Mouse (Mus musculus) heart, adult 8-10 months (tissue): ENCODE results near the gene Scrg1. TPM values are rescaled to one million over a fixed set of nuclear protein-coding genes. Genes with fewer than 3 reads are reported as not detected.
"Not testable (repeated sequence)": the region's sequence is repeated elsewhere in the genome, so short reads cannot be mapped to it uniquely, and the experiment has no call there.

ENCODE experiments used
- DNase-seq: peaks from one replicate; pipeline ENCODE4 v3.0.0; 2022; ENCODE audit warnings: low spot score
- total RNA-seq, 4 experiments: library from RNA; stranded (reverse); gene quantifications; 2 replicates each; pipeline ENCODE4 v1.2.4; 2022

The Scrg1 gene
- total RNA-seq, 4 experiments from 2014 or later, result not detected

GRCm38 (mm10) chr8:57453361-57453760 is 2.4 kb upstream of the Scrg1 start:
- no peak for DNase-seq

DNA sequence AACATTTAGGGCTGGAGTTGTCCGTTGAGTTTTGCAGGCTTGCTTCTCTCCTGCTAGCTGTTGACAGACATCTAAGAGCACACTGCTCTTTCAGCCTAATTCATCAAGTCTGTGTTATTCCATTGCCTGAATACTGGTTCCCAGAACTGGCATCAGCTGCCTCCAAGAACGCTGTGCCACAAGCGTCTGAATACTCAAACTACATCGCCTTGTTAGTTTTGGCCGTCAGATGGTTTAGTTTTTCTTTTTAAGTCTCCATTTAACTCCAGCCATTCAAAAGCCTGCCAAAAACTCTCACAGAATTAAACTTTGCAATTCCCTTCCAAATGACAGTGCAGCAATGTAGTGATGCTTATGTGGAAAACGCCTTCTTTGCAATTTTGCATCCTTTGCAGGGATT is 1.4 kb downstream of the Scrg1 start:
- no peak for DNase-seq

DNA sequence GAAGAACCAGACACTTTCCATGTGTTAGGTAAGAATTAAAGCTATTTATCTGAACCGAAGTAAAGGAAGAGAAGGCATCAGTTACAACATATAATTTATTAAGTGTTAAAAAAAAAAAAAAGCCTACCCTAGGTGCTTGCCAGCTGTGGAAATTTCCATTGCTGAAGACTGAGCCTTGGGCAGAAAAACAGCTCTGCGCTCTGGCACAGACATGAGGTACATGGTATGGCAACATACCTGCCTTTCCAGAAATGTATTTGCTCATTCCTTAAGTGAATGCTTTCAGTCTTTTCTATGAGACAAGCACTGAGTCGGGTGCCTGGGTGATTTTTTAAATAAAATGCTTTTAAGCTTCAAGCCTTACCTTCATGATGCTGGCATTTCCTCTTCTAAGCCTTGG is 2.2 kb downstream of the Scrg1 start:
- no peak for DNase-seq

GRCm38 (mm10) chr8:57462839-57463238 is 7.1 kb downstream of the Scrg1 start:
- no peak for DNase-seq

DNA sequence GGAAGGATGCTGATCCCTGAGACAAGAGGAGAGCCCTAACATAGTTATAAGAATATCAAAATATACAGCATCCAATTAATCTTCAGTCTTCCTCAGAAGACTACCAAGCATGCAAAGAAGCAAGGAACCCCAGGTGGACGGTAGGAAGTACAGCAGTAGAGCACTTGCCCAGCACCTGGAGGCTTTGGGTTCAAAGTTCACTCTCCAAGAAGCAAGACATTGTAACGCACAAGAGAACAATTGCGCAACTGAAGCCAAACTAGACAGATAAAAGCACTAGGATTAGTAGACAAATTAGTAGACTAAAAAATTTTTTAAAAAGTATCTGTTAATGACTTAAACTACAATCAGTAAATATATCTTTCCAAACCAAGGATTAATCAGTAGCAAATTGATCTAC is 8.0 kb downstream of the Scrg1 start:
- no peak for DNase-seq

DNA sequence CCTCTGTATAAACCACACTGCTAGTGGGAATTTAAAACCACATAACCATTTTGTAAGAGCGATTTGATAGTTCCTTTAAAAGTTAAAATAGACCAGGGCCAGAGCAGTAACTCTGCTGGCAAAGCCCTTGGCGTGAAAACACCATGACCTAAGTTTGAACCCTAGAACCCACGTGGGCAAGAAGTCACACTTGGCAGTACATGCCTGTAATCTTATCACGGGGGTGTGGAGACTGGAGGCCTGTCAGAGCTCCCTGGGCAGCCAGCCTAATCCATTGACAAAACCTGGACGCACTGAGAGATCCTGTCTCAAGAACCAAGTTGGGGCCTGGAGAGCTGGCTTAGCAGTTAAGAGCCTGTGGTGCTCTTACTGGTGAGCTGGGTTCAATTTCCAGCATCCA is 12.9 kb downstream of the Scrg1 start:
- peak; percentile 88 for DNase-seq

DNA sequence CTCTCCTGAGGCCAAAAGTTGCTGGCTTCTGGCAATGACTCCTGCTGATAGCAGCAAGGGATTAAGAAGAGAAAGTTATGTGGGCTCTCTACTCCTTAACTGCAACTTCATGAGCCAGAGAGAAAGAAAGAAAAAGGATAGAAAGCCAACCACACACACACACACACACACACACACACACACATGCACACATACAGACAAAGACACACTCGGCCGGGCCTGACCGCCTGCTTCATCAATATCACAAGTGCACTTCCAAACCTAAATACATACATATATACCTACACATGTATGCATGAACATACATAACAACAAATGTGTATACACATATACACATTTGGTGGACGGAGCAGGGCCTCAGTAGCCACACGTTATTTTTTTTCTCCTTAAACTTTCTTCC is 15.1 kb downstream of the Scrg1 start:
- DNase-seq, result no peak

DNA sequence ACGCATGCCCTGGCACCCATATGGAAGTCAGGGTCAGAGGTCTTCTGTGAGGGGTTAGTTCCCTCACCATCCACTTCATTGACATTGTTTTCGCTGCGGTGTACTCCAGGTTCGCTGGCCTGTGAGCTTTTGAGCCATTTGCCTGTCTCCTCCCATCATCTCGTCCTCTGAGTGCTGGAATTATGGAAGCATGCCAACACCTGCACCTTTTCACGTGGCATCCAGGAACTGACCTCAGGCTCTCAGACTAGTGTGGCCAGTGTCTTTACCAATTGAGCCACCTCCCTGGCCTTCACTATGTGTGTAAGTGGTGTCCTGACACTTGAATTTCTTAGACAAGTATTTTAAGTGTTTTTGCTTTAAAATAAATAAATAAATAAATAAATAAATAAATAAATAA is 18.0 kb downstream of the Scrg1 start:
- no peak for DNase-seq

DNA sequence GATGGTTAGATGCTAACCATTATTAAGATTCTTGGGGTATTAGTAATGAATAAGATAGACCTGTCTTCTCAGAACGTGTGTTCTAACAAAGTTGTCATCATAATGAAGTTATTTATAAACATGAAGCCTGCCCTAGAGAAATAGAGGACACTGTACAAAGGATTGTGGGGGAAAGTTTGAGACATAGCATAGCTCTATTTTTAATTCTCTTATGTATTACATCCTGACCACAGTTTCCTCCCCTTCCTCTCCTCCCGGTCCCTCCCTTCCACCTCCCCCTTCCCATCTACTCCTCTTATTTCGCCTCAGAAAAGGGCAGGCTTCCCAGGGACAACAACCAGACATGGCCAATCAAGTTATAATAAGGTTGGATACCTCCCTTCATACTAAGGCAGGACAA is 22.7 kb downstream of the Scrg1 start:
- no peak for DNase-seq

GRCm38 (mm10) chr8:57479700-57480099 is 24.0 kb downstream of the Scrg1 start:
- no peak for DNase-seq

DNA sequence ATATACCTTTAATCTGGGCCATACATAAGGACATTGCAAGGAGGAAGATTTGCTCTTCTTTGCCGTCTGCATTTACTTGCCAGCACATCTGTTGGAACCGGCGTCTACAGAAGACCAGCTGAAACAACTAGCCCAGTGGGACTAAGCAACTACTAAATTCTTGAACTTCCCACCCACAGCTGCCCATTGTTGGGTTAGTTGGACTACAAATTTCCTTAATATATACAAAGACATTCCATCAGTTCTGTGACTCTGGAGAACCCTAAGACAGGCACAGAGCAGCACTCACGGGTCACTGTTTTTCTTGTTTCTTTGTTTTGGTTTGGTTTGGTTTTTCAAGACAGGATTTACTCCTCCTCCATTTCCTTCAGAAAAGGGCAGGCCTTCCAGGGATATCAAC is 24.9 kb downstream of the Scrg1 start:
- no peak for DNase-seq

GRCm38 (mm10) chr8:57486491-57487440 is 31.0 kb downstream of the Scrg1 start:
- DNase-seq, result peak; percentile 31

- DNase-seq, result peak; percentile 99
Observed at GRCm38 (mm10) chr8:57487441-57488155, 31.9 kb downstream of the Scrg1 start, which contains the start of gene Sap30. Sap30 (minus strand) TSS chr8:57487860.

- DNase-seq, result peak; percentile 57
Observed at GRCm38 (mm10) chr8:57488312-57488765, 32.6 kb downstream of the Scrg1 start.

DNA sequence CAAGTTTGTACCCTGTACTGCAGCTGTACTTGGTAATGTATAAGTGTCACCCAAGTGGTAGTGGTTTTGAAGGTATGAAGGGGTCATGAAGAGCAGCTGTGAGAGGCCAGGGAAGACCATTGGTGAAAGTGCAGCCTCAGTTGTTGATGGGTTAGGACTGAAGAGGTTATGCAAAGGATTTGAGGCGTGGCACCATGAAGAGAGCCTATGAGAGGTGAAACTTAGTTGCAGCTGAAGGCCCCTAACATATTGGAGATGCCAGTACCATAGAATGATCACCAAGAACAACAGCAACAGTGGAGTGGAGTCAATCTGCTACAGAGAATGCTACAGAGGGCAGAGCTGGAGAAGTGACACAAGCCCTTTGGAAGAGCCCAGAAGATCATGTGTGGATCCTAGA is 33.6 kb downstream of the Scrg1 start:
- no peak for DNase-seq

- no peak for DNase-seq
Observed at GRCm38 (mm10) chr8:57489896-57490295, 34.2 kb downstream of the Scrg1 start.

- DNase-seq, result no peak
Observed at GRCm38 (mm10) chr8:57491873-57492272, 36.1 kb downstream of the Scrg1 start.

GRCm38 (mm10) chr8:57498494-57498846 is 42.7 kb downstream of the Scrg1 start:
- no peak for DNase-seq

DNA sequence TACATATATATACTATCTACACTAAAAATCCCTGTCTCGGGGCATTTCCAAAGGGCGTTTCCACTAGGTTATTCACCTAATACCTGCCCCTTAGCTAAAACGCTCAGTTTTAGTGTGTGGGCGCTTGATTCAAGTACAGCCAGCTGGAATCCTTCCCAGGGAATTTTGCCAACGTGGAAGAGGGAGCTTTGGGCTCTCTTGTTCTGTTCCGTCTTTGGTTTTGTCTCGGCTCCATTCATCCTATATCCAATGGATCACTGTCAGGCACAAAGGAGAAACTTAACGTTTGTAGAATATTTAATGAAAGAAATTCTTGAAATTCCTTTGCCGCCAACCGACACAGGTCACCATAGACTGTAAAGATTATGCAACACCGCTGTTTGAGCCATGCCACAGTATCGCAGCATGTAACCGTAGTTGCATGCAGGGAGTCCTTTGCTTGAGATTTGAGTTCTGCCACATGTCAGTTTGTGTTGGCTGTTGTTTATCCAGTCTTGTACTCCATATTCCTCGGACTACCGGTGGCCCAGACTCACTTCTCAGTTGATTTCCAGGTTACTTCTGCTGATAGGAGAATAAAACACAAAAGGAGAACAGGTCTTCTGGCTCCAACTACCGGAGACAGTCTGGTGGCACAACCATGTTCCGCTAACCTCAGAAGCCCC is 43.3 kb downstream of the Scrg1 start:
- peak; percentile 51 for DNase-seq

- DNase-seq, result no peak
Observed at GRCm38 (mm10) chr8:57503641-57504040, 47.9 kb downstream of the Scrg1 start.

- not testable (repeated sequence) for DNase-seq
Observed at GRCm38 (mm10) chr8:57505500-57505899, 49.8 kb downstream of the Scrg1 start.

DNA sequence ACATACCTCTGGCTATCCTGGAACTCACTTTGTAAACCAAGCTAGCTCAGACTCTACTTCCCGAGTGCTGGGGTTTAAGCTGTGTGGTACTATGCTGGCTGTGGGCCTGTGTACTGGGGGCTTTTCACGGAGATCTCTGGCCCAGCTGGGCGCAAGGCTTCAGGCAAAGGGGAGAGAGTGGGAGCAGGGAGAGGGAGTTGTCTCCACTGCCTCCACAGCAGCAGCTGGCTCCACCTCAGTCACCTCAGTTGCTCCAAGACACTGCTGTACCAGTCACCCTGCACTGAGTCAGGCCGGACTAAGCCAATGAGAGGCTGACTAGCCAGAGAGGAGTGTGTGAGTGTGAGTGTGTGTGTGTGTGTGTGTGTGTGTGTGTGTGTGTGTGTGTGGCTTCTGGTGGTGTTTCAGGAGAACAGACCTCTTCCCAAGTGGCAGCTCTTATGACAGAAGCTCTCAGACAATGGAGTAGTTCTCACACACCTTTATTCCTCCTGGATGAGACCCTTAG is 51.9 kb downstream of the Scrg1 start:
- DNase-seq, result no peak
